Mouse (Mus musculus) myocyte (in vitro differentiated cells): ENCODE measurements around the gene C130026I21Rik. TPM values are rescaled to one million over a fixed set of nuclear protein-coding genes. Genes with fewer than 3 reads are reported as not detected.
A peak's percentile ranks its signal among the peaks of the same experiment; 100 is the strongest.
"Not testable (repeated sequence)": the region's sequence is repeated elsewhere in the genome, so short reads cannot be mapped to it uniquely, and the experiment has no call there.

Source experiments
- H3K27me3 ChIP-seq: one replicate; pipeline ENCODE4 v1.6.1; 2011; ENCODE audit not compliant: control insufficient read depth, insufficient read depth, insufficient read length
- H3K36me3 ChIP-seq: one replicate; pipeline ENCODE4 v1.6.1; 2011; ENCODE audit not compliant: control insufficient read depth, insufficient read depth
- H3K4me2 ChIP-seq: one replicate; pipeline ENCODE4 v1.6.1; 2011; ENCODE audit warnings: low read depth, control low read depth
- H3K4me3 ChIP-seq: one replicate; pipeline ENCODE4 v1.5.1; 2011; ENCODE audit warnings: mild to moderate bottlenecking, control low read depth, moderate library complexity
- H3K79me2 ChIP-seq: one replicate; pipeline ENCODE4 v1.6.1; 2011; ENCODE audit not compliant: control insufficient read depth, insufficient read depth
- H3ac ChIP-seq: one replicate; pipeline ENCODE4 v1.6.1; 2011; ENCODE audit not compliant: control insufficient read depth, insufficient read length
- polyA plus RNA-seq: library from polyadenylated mRNA; unstranded; fragments of >200 nt; fragmentation: generic; extraction: Trizol; gene quantifications from one replicate; pipeline ENCODE4 v1.2.1, GENCODE M21; 2012; ENCODE audit warnings: missing spikeins

C130026I21Rik gene
- polyA plus RNA-seq, 1 experiment: 0.52 TPM

DNA sequence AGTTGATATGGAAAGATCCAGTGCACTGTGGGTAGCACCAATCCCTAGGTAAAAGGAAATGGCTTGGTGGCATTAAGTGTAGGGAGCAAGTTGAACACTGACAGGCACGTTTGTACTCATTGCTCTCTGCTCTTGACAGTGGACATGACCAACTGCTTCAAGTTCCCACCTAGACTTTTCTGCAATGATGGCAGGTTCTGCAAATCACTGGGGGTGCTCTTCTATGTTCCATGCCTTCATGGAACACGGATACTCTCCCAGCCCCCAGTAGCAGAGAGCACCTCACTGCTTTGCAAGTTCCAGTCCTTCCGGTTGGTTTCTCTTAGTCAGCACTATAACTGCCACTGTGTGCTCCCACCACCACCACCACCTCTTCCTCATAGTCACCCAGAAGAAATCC is 156.3 kb downstream of the C130026I21Rik start:
- H3K4me3 ChIP-seq, H3K4me2 ChIP-seq, H3ac ChIP-seq: not testable (repeated sequence)

GRCm38 (mm10) chr1:85112889-85113288 is 157.5 kb downstream of the C130026I21Rik start:
- not testable (repeated sequence) for H3K27me3 ChIP-seq, H3K79me2 ChIP-seq, H3K4me2 ChIP-seq, H3K4me3 ChIP-seq, H3ac ChIP-seq, H3K36me3 ChIP-seq

More for the DNA sequence above, 156.3 kb downstream of the C130026I21Rik start:
- H3K79me2 ChIP-seq, H3K36me3 ChIP-seq, H3K27me3 ChIP-seq: not testable (repeated sequence)

GRCm38 (mm10) chr1:85112266-85112665 is 158.1 kb downstream of the C130026I21Rik start:
- H3K4me3 ChIP-seq, H3K27me3 ChIP-seq, H3K4me2 ChIP-seq, H3K79me2 ChIP-seq, H3K36me3 ChIP-seq, H3ac ChIP-seq: not testable (repeated sequence)

DNA sequence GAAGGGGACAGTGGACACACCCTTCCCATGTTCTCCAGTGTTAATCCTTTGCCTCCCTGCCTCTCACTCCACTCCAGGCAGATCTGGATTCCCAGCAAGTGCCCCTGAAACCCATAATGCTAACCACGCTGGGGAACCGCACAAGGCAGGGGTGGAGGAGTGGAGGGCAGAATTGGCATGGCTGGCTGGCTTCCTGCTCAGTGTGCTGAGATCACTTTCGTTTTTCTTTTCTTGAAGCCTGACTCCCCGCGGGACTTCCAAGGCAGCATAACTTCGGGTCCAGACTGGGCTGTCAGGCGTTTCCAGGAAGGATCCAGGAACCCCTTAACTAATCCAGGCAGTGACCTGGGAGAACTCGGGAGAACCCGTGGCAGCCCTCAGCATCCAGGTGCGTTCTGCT is 158.8 kb downstream of the C130026I21Rik start:
- H3K4me3 ChIP-seq, H3ac ChIP-seq, H3K27me3 ChIP-seq, H3K79me2 ChIP-seq, H3K36me3 ChIP-seq: not testable (repeated sequence)
- H3K4me2 ChIP-seq: peak overlapping the region; percentile 24

DNA sequence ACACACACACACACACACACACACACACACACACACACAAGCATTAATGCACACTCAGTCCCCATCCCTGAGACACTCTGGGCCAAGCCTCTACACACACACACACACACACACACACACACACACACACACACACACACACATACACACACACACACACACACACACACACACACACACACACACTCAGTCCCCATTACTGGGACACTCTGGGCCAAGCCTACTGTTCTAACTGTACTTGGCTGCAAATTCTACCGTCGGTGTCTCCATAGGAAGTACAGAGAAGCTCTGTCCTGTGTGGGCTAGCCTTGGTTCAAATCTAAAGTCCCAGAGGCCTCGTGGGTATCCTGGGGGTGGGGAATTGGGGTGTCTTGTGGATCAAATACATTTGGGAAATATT is 159.5 kb downstream of the C130026I21Rik start:
- H3ac ChIP-seq, H3K4me3 ChIP-seq, H3K4me2 ChIP-seq, H3K36me3 ChIP-seq, H3K79me2 ChIP-seq, H3K27me3 ChIP-seq: not testable (repeated sequence)

- H3K4me3 ChIP-seq: not testable (repeated sequence)
These were observed 160.6 kb downstream of the C130026I21Rik start, which contains the start of gene A530032D15Rik for GRCm38 (mm10) chr1:85109753-85110152. A530032D15Rik (minus strand) TSS chr1:85109853.

DNA sequence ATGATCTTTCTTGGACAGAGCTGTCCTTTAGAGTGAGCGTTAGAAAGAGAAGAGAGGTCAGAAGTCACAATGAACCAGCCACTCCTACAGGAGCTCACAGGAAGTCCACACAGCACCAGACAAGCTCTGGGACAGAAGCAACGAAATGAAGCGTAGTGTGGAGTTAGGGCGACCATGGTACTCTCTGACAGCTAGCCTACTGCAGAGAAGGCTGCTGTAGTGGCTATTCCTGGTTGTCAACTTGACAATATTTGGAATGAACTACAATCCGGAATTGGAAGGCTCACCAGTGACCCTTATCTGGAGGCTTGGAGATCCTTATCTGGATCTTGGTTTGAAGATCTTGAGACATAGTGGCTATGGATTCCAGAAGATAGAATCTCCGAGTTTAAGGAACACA is 164.4 kb downstream of the C130026I21Rik start:
- H3K4me2 ChIP-seq, H3K27me3 ChIP-seq, H3K36me3 ChIP-seq, H3ac ChIP-seq, H3K4me3 ChIP-seq, H3K79me2 ChIP-seq: not testable (repeated sequence)

More at GRCm38 (mm10) chr1:85109753-85110152, 160.6 kb downstream of the C130026I21Rik start, which contains the start of gene A530032D15Rik:
- not testable (repeated sequence) for H3ac ChIP-seq, H3K27me3 ChIP-seq, H3K79me2 ChIP-seq, H3K4me2 ChIP-seq, H3K36me3 ChIP-seq

GRCm38 (mm10) chr1:85105336-85105735 is 165.0 kb downstream of the C130026I21Rik start:
- H3K79me2 ChIP-seq, H3K36me3 ChIP-seq, H3ac ChIP-seq, H3K27me3 ChIP-seq, H3K4me2 ChIP-seq, H3K4me3 ChIP-seq: not testable (repeated sequence)

DNA sequence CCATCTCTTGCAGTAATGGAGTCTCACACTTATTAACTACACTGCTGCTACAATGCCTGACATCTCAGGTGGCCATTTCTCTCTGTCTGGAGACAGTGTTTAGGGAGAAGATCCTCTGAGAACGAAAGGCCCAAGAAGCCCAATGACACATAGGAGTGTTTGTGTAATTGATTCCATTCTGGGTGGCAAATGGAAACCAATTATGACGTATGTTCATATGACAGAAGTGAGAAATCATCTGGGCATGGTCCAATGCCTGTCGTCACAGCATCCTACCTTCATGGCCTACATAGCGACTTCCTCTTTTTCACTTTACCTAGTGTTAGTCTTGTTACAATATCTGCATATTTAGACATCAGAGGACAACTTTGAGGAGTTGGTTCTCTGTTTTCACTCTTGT is 168.6 kb downstream of the C130026I21Rik start:
- not testable (repeated sequence) for H3K4me3 ChIP-seq, H3K36me3 ChIP-seq, H3K27me3 ChIP-seq, H3ac ChIP-seq, H3K4me2 ChIP-seq, H3K79me2 ChIP-seq

GRCm38 (mm10) chr1:85099864-85100263 is 170.5 kb downstream of the C130026I21Rik start, which contains the start of gene Gm10553:
Gm10553 (plus strand) TSS chr1:85100164.
- H3K4me3 ChIP-seq, H3K36me3 ChIP-seq, H3ac ChIP-seq, H3K27me3 ChIP-seq, H3K4me2 ChIP-seq, H3K79me2 ChIP-seq: not testable (repeated sequence)

- not testable (repeated sequence) for H3K4me2 ChIP-seq, H3K36me3 ChIP-seq, H3K79me2 ChIP-seq, H3ac ChIP-seq, H3K27me3 ChIP-seq, H3K4me3 ChIP-seq
These were observed 171.3 kb downstream of the C130026I21Rik start for GRCm38 (mm10) chr1:85099081-85099480.

GRCm38 (mm10) chr1:85093011-85093572 is 177.3 kb downstream of the C130026I21Rik start:
- not testable (repeated sequence) for H3K27me3 ChIP-seq, H3K36me3 ChIP-seq

GRCm38 (mm10) chr1:85092169-85092568 is 178.2 kb downstream of the C130026I21Rik start:
- not testable (repeated sequence) for H3K4me3 ChIP-seq, H3K4me2 ChIP-seq, H3K79me2 ChIP-seq, H3K36me3 ChIP-seq, H3ac ChIP-seq, H3K27me3 ChIP-seq

More at GRCm38 (mm10) chr1:85093011-85093572, 177.3 kb downstream of the C130026I21Rik start:
- not testable (repeated sequence) for H3K4me2 ChIP-seq, H3ac ChIP-seq, H3K79me2 ChIP-seq, H3K4me3 ChIP-seq
